Mouse (Mus musculus) gastrocnemius, postnatal 10 days (tissue): ENCODE data around the gene Ifnk. TPM values are rescaled to one million over a fixed set of nuclear protein-coding genes. Genes with fewer than 3 reads are reported as not detected.

Source experiments
- DNase-seq: peaks from one replicate; pipeline ENCODE4 v3.0.0; 2021; ENCODE audit warnings: mixed read lengths
- total RNA-seq, 2 experiments: library from RNA; stranded (reverse); gene quantifications; 2 replicates each; pipeline ENCODE4 v1.2.3; 2021

Ifnk gene
- total RNA-seq, 2 experiments from 2014 or later: not detected

DNA sequence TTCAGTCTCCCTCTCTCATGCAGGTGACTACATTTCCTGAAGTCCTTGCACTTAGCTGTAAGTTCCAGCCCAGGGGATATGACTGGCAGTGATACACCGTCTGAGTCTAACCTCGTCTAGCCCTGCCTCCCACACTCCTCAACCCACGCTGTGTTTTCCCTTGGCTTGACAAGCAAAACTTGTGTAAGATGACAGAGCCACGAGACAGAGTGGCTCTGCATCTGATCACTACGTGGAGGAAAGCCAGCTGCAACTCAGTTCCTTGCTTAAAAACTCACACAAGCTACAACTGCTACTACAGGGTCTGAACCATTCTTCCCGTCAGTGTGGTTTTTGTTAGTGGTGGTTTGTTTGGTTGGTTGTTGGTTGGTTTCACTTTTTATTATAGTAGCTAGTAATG, 11.5 kb upstream of the Ifnk start:
- DNase-seq: no peak

DNA sequence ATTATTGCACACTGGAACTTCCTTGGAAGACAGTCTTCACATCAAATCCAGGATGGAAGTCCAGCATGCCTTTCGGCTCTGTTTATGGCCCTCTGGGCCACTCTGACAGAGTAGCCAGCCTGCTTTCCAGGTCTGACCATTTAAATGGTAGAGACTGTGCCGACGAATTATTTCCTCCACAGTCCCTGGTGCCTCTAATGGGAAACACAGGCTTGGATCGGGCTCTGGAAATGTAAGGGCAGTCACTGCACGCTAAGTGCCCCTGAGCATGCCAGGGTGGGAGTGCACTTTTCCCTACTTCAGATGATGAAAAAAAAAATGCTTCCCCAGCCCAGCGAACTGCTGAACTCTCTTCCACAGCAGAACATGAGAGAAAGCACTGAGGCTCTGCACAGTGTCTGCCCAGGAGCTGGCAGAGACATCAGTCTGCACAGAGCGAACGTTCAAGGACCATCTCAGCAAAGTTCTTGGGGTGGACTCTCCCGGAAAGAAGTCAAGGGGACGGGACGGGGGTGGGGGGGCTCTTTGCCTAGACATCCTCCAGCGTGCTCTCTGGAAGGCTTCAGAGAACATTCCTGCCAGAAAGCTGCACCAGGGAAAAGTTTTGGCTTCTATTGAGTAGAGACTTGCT, 8.3 kb upstream of the Ifnk start:
- DNase-seq: no peak

DNA sequence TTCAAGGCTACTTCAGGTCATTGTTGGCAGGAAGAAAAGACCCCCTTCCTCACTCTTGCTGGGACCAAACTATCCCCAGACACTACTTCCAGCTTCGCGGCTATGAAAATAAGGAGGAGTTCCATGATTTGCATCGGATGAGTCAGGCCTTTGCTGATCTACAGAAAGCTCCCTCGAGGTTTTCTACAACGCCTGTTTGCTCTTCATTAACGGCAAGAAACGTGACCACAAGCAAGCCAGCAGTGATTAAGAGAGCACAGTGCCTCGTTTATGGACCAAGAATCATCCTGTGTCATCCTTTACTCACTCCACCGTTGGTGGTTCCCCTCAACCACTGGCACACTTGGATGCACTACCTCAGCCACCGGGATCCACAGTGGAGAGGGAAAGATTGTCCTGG, 6.1 kb upstream of the Ifnk start:
- no peak for DNase-seq

DNA sequence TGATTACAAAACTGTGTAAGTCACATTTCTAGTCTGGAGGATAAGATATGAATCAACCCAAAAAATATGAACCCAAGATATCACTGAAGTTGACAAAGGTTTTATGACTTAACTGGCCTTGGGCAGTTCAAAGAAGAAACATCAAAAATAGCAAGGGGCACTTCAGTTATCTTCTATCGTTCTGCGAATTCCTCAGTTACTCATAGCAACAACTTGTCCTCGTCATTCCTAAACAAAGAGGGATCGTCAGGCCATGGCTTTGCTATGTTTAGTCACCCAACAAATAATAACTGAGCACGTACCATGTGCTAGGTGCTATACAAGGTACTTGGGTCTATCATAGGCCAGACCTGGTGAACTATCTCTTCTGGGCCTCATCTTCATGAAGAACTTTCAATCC, 5.3 kb upstream of the Ifnk start:
- no peak for DNase-seq

DNA sequence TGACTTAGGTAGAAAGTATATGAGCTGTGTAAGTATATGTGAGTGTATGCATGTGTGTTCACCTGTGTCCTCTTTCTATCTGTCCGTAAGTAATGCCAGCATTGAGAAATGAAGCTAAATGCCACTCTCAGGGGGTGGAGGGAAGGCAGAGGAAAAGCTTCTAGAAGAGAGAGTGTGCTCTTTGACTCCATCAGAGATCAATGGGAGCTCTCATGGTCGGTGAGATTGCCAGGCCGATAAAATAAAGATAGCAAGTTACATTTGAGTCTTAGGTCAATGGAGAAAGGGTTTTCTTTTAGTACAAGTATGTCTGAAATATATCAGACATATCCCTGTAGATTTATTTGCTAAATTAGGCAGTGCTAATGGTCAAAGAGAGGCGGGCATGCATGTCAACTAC, 3.5 kb upstream of the Ifnk start:
- no peak for DNase-seq

DNA sequence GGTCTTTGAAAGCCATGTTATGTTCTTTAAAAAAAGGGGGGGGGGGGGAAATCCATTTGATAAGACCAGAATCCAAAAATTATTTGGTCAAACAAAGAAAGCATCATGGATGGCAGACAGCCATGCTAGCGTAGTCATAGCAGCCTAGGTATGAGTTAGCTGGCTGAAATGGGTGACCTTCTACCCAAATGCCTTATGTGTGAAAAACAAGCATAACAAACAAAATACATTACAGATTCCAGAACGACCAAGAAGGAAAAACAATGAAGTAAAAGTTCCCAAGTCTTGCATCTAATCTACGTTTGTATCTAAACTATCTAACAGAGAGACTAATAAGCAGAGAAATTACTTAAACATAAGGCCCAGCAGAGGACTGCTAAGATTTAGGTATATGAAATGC, 1.1 kb upstream of the Ifnk start:
- no peak for DNase-seq

DNA sequence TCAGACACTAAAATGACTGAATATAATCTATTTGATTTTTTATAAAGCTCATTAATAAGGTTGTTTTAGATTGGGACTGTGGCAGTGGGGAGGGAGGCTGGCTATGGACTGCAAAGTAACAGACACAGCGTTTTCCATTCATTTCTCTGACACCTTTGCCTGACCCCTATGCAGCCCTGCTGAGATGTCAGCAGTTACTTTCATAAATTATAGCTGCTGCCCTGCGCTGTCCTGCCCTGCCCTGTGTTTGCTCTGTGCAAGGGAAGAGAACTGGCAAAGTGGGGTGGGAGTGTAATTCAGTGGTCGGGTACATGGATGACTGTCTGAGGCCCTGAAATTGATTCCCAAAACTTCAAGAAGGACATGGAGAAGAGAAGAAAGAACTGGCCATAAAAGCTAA, 2.2 kb downstream of the Ifnk start:
- no peak for DNase-seq

DNA sequence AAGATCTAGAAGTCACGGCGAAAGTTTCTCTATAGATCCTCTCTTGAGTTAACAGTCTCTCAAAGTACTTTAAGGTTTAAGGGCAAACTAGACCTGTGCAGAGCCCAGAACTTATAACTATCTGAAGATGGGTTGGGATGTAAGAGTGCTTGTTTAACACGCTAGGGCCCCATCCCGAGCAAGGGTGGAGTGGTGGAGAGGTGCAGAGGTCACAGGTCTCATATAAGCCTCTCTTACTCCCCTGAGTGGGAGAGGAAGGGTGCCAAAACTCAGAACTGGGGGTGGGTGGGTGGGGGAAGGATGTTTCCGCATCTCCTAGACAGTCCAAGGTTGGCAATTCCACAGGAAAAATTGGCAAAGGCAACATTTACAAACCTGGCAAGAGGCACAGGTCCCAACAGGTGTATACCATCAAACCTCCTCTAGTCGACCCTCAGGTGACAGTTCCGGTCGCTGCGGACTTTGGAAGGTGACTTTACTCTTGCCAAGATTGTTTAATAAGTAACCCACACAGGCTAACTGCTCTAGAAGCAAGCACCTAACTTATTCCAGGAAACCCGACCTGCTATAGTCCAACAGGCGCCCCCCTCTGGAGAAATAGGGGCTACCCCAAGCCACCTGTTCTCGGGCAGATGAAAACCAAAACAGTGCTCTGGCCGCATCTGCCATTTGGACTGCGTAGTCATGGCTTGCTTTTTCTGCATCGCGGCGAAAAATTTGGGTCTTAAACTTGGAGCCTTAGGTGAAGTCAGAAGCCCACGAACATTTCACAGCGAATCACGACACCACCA, 3.5 kb downstream of the Ifnk start:
- no peak for DNase-seq

DNA sequence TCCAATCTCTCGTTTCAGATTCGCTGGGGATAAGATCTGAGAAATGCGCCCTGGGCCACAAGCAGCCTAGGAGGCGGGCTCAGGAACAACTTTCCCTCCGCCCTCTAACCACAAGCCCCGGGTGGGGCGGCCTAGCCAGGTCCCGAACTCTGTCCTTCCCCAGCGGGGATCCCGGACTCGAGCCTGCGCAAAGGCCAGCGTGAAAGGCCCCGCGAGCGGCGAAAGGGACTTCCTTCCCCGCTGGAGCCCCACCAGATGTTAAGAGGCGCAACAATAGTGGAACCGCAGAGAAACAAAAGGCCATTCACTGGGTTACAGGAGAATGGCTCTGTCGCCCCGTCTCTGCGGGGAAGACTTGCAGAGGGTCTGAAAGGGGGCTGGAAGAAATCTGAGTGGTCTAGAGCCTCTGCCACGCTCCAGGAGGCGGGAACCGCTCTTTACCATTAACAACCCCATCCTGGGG, 4.3 kb downstream of the Ifnk start:
- DNase-seq: peak; percentile 54

DNA sequence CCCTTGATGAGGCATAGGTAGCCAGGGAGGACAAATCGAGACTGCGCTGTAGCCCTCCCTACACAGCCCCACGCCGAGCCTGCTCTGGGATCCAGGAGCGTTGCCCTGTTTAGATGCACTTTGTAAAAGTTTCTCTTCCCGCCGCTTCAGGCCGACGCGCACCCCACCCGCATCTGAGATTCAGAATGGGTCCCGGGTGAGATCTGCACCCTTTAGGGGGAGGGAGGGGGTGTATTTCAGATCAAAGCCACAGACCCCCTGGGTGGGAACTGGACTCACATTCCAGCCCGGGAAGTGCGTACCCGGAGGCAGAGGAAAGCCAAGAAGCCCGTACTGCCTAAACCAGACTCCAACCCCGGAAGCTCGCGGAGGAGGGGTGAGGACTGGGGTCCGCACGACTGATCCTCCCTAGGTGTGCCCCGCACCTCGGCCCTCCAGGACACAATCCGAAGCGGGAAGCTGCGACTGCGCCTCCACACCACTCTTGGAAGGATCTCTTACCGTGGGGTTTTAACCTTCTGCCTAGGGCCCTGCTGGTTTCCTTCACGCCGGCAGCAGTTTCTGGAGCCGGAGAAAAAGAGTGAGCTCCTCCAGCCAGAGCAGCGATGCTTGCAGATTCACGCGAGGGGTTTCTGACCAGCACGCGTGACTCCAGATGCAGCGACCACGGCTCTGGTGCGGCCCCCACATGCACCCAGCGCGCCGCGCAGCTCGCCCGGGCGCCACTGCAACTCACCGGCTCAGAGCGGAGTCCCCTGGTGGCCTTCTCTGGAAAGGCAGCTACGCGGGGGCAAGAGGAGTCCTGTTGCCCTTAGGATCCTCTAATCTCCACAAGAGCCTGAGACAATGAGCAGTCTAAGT, 5.1 kb downstream of the Ifnk start, which contains the start of gene Mob3b:
Mob3b (minus strand) TSS at position 734 of the 861 bp plus-strand sequence.
- DNase-seq: peak; percentile 89

DNA sequence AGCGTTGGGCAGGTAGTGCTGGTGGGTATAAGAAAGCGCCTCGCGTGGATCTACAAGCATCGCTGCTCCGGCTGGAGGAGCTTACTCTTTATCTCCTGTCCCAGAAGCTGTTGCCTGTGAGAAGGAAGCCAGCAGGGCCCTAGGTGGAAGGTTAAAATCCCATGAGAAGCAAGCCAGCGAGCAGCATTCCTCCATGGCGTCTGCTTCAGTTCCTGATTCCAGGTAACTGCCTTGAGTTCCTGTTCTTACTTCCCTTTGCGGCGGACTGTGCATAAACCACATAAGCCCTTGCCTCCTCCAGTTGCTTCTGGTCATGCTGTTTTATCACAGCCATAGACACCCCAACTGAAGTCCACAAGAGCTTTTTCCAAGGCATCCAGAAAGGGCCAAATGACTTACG, 6.0 kb downstream of the Ifnk start:
- no peak for DNase-seq

DNA sequence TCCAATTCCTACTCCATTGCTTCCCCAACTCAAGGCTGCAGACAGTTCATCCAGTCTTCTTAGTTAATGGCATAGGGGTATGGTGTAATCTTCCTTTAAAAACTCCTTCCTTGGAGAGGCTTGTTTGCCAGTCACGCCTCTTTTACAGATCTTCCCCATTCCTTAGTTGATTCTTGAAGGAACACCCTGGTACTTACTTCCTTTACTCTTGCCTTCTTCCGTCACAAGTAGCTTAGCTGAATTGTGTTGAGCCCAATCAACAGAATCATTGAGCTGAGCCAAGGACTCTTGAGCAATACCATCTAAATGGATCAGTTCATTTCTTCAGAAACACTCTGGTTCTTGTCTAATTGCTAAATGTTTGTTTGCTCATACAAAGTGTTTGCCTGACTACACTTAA, 13.4 kb downstream of the Ifnk start:
- no peak for DNase-seq

DNA sequence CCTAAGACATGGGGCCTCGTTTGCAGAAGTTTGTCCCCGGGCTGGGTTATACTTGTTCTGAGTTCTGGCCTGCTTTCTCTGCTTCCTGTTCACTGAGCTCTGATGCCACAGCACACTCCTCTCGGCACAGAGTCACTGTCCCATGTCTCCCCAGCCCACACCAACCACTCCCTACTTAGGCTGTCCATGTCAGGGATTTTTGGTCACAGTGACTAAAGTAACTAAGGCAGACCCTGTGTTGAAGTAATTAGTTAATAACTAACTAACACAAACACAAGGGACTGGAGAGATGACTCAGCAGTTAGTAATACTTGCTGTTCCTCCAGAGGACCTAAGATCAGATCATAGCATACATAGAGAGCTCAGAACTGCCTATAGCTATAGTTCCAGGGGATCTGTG, 14.1 kb downstream of the Ifnk start:
- no peak for DNase-seq

DNA sequence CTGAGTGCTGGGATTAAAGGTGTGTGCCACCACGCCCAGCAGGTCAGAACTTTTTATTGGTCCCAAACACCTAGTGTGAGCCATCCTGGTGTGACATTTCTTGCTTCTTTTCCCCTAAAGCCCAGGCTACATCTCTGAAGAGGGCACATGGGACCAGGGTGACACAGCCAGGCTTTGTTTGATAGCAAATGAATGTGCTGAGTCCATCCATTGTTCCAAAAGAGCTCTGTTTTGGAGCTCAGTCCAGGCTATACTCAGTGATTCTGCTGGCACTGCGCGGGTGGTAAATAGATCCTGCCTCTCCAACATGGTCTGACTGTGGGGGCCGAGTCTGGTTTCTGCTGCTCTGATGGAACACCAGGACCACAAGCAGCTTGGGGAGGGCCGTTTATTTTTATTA, 16.0 kb downstream of the Ifnk start:
- DNase-seq: no peak

DNA sequence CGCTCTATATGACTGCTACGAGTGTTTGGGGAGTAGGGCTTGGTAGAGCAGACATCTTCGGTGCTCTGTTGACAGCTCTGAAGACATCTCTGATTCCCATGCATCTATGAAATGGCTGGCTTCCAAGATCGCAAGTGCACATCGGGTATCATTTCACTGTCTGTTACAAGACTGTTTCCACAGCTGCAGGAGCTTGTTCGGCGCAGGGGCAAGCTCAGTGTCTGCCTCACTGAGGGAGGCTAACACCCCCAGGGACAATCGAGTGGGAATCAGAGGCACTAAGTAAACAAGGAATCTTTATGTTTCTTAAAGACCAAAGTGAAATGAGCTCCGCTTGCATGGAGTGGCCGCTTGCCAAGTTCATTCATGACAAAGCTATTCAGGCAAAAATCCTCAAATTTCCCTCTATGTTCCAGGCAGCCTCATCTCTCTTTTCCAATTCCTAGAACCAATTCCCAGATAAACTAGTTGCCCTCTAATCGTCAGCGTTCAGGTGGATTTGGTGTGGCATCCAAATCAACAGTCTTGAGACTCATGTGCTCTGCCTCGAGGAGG, 17.8 kb downstream of the Ifnk start:
- DNase-seq: peak; percentile 22

DNA sequence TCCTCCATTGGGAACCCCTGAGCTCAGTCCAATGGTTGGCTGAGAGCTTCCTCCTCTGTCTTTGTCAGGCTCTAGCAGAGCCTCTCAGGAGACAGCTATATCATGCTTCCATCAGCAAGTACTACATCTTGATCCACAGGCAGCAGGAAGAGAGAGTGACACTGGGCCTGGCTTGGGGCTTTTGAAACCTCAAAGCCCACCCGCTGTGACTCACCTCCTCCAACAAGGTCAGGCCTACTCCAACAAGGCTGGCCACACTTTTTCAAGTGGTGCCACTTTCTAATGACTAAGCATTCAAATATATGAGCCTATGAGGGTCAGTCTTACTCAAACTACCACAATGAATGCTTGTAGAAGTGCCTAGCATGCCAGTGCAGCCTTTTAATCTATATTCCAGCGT, 20.6 kb downstream of the Ifnk start:
- no peak for DNase-seq

DNA sequence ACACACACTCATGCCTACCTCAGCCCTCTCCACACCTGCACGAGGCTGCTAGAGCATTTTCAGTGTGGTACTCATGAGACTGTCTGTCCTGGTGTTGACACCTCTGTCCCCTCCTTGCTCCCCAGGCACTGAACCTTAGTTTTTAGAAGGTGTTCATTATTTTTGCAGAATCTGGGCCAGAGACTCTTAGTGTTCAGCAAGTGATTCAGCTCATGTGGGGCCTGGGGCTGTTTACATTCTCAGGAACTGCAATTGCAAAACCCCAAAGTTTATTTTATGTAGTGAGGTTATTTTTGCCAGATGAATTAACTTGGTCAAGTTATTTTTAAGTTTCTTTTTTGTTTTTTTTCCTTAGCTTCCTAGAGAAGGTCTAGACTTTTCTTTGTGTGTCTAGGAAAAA, 21.7 kb downstream of the Ifnk start:
- DNase-seq: no peak

DNA sequence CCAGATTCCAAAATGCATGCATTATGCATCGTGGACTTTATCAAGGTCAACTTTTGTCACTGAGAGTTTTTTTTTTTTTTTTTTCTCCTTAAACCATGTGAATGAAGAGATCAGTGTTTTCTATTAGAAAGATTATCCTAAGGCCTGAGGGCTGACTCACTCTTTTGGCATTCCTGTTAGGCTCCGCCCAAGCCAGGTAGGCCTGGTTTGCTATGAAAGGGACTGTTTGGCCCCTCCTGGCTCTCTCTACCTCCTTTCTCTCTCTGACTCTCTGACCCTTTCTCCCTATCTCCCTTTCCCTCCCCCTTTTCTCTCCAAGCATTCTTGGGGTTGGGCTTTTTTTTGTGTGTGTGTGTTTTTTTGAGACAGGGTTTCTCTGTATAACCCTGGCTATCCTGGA, 23.7 kb downstream of the Ifnk start:
- no peak for DNase-seq

DNA sequence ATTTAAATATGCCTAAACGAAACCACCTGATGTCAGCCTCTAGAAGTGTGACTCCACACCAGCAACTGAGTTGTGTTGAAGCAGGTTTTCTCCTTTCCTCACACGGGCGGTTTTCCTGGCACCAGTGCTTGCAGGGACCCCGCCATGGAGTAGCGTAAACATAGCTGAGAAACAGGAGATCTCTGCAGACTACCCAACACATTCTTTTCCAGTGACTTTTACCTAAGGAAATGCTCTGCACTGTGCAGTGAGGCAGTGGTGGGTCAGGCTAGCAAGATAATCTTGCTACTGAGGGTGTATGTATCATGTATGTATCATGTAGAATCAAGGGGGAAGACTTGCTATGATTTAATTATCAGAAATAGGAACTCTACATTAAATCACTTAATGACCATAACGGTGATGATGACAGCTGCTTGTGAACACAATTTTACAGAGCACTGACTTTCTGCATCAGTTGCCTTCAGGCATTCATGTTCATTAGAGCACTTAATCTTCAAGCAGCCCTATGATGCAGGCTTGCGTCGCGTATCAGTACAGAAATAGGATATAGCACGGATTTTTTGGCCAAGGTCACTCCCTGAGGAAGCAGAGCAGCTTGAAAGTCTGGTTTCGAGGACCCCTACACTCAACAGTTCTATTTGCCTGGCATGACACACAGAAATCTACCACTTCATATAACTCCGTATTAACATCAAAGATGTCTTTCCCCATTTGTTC, 26.2 kb downstream of the Ifnk start:
- DNase-seq: no peak

DNA sequence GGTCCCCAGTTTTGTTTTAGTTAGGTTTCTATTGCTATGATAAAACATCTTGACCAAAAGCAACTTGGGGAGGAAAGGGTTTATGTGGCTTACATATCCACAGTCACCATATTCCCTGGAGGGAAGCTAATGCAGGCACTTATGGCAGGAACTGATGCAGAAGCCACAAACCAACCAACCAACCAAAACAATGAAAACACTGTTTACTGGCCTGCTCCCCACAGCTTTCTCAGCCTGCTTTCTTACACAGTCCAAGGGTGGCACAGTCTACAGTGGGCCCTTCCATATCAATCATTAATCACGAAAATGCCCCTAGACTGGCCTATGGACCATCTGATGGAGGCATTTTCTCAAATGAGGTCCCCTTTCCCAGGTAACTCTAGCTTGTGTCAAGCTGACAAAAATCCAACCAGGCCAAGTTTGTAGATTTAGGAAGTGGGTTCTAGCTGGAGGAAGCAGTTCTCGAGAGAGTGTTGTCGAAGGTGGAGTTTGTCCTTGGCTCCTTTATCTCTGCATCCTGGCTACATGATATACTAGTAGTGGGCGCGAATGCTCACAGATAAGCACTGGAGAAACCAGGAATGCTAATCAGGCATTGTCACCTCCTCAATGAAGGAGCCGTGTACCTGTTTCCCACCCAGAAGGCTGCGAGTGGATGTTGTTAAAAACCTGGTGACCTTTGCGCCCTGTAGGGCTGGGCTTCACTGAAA, 35.9 kb downstream of the Ifnk start:
- no peak for DNase-seq

DNA sequence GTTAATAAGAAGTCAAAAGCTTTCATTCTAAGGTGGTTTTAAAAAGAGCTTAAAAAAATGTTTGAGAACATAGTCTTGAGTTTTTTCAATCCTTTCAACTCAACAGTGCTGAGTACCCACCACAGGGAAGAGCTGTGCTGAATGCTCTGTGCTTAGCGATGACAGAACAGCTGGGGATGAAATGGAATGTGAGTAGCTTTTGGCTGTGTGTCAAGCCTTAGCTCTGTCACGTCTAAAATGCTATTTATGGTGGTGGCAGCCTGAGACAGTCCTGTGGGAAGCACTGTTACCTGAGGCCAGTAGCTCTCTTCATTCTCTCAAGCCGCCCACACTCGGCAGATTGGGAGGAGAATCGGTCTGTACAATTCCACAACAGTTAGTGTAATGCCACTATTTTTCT, 37.9 kb downstream of the Ifnk start:
- no peak for DNase-seq
